Mouse (Mus musculus): ENCODE measurements around the gene Serpinb6a. TPM values are rescaled to one million over a fixed set of nuclear protein-coding genes. Genes with fewer than 3 reads are reported as not detected.
"Not testable (repeated sequence)": the region's sequence is repeated elsewhere in the genome, so short reads cannot be mapped to it uniquely, and the experiment has no call there.

Serpinb6a gene
- total RNA-seq, 4 experiments from 2014 or later: 44.1 to 52.0 (median 45.9) TPM

DNA sequence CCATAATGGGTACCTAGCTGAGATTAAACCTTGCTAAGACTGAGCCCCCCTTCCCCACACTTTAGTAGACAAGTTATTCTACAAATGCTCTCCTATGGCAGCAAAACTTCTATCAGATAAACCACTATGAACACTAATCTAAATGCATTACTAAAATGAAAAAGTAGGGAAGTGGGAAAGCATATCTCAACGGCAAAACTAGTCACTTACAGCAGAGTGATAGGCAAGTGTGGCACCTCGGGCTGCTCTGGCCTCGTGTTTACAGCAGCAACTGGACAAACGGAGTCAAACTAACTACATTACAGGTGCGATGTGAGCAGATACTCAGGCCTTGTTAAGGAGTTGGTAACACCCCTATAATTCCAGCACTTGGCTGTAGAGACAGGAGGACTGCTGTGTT lies 13.0 kb downstream of the Serpinb6a start:
- DNase-seq (ENCODE audit: low spot score in 2 of 2): no peak

DNA sequence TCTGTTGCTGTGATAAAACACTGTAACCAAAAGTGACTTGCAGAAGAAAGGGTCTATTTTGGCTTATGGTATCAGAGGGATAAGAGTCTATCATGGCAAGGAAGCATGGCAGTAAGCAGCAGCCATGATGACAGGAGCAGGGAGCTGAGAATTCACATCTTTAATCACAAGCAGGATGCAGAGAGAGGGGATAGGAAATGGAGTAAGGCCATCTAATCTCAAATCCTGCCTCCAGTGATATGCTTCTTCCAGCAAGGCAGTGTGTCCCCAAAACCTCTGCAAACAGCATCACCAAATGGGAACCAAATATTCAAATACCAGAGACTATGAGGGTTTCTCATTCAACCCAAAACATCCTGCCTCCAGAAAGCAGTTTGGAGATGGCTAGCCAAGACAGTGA lies 36.0 kb downstream of the Serpinb6a start:
- DNase-seq (ENCODE audit: low spot score in 2 of 2): no peak

DNA sequence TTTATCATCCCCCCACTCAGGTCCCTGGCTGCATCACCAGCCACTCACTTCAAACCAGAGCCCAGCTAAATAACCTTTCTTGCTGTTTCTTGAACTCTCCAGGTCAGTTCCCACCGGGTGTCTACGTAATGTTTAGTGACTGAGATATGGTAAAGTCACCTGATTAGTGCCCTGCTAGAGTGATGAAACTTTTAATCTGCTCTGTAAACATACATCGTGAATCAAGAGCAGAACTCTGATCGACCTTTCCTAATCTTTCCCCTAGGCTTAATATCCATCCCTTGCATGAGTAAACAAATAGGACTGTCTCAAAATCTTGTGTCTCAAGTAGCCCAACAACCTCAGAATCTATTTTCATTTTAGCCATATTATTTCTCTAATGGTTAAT lies 36.6 kb downstream of the Serpinb6a start:
- no peak for DNase-seq (ENCODE audit: low spot score in 2 of 2)

DNA sequence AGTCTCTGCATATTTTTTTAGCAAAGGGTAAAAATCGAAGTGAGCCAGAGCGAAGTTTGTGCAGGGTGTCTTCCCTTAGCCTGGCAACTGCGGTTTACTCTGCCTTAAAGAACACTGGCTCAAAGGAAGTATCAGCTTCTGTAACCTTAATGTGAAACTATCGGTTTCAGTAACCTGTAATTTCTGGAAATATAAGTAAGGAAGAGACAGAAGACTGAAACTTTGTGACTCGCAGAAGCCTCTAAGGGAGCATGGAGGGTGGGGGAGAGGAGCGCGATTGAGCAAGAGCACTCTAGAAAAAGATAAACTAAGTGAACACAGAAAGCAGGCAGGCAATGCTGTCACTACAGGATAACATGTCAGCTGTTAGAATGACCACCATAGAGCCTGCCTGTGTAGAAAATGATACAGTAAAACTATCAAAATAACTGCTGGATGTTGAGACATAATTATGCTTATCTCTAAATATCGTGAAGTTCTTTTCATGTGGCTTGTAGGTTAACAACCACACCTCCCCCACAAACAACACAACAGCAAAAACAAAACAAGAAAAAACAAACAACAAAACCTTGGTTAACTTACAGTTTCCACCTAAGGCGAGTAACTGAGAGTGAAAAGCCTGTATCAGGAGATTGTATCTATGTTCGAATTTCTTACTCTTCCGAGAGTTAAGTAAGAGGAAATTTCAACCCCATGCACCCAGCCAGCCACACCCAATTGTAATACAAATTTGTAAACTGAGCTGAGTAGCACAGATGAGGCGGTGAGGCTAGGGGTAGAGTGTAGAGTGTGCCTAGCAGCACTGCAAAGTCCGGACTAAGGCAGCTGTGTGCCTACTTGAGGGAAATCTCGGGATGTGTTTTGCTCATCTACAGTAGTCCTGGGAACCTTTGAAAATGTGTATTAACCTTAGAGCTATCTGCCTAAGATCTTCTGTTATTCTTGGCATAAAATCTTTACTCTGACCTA lies 37.3 kb downstream of the Serpinb6a start:
- DNase-seq (ENCODE audit: low spot score in 2 of 2): no peak

DNA sequence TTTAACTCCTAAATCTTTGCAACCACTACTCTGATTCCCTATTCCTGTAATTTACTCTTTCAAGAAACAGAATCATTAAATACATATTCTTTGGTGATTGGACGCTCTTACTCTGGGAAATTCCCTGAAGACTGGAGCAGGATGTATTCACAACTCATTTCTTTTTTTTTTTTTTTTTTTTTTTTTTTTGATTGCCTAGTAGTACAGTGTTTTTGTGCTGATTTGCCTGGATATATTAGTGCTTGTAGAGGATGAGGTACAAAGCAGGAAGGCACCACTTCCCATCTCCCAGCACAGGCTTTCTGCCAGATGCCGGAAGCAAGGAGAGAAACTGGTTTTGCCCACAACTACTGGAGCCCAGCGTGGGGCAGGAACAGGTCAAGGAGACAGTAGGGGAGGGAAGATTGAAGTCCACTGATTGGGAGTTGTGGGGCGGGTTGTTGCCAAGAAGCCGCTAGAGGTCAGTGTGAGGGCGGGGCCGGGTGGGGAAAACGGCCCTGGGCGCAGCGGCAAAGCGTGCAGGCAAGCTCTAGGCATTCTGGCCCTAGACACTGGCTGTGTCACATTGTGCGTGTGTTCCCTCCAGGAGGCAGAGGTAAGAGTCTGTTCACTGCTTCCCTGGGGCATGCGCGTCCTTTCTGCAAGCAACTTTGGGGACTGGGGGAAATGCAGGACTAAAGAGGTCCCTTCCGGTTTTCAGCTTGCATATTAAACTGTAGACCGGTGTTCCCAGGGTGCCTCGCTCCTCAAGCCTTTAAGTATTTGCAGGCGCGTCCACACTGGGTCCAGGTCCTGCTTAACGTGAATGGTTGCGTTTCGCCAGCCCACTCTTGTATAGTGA lies 38.2 kb downstream of the Serpinb6a start, which contains the start of gene Nqo2:
Nqo2 (plus strand) TSS at position 482 of the 841 bp plus-strand sequence.
- DNase-seq (ENCODE audit: low spot score in 2 of 2): peak; percentile 40 to 43

DNA sequence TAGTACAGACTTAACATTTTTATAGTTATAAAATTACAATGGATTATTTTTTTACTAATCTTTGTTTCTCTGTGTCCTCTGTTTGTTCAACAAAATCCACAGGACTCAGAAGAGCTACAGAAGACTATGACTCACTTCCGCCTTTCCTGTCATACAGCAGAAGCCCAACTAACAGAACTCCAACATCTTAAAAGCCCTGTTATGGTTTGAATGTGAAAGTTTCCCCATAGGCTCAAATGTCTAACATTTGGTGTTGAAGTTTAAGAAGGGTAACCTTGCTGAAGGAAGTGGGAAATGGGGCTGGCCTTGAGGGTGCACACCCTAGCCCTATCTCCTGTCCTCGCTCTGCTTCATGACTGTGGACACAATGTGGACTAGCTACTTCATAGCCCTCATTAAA lies 42.8 kb downstream of the Serpinb6a start:
- no peak for DNase-seq (ENCODE audit: low spot score in 2 of 2)

DNA sequence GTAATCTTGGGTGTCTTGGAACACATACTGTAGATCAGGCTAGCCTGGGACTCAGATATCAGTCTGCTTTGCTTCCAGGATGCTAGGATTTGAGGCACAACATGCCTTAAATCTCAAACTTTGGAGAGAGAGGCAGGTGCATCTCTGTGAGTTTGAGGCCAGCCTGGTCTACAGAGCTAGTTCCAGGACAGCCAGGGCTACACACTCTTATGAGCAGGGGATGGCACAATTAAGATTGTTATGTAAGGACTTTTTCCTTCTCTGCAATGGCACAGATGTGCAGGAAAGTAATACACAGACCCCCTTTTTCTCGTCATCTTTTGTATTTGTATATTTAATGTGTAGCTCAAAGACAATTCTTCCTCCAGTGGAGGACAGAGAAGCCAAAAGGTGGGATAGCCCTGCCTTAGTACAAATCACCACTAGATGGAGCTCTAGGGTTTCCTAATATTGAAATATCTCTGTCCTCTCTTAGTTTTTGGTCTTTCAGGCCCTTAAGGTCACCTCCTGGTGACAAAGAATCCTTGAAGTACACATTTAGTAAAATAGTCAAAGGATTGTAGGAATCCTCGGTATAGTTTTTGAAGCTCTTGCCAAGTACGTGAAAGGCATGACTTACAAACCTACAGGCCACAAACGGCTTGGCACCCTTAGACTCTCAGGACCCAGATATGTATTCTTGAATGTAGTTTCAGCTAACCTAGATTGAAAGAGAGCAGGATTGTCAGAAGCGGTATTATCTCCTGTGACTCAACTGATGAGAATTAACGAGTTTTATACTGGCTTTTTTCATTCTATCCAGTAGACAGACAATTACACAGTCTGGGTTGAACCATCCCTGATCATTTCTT lies 45.8 kb downstream of the Serpinb6a start:
- DNase-seq (ENCODE audit: low spot score in 2 of 2): no peak

DNA sequence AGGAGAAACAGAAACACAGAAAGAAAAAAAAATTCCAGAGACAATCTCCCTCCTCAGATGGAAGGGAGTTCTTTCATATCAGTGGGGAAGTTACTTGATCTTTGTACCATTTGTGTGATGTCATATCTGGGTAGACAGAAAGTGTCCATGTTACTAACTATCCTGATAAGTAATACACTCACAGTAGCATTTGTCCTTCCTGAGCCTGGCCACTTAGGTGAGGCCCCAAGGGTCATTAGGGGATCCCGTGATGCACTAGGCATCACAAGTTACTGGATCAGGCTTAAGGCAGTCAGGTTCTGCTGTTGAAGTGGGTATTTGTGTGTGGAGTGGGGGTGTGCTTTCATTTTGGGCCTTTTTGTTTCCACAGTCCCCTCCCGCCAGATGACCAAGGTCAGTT lies 49.6 kb downstream of the Serpinb6a start:
- DNase-seq (ENCODE audit: low spot score in 2 of 2): no peak

DNA sequence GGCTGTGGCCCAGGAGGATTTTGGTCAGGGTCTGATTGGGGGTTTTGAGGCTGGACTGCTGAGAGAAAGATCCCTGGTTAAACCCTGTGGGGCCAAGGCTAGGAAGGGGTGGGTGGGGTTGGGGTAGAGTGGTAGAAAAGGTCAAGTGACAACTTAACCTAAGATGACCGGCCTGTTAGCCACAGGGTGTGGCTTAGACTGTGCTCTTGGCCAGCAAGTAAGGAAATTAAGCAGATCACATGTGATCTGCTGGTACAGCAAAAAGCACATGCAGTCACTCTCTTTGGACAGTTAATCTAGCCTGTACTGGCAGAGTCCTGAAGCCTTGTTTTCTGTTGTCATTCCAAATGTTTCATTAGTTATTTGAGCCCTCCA lies 50.5 kb downstream of the Serpinb6a start:
- DNase-seq (ENCODE audit: low spot score in 2 of 2): no peak

DNA sequence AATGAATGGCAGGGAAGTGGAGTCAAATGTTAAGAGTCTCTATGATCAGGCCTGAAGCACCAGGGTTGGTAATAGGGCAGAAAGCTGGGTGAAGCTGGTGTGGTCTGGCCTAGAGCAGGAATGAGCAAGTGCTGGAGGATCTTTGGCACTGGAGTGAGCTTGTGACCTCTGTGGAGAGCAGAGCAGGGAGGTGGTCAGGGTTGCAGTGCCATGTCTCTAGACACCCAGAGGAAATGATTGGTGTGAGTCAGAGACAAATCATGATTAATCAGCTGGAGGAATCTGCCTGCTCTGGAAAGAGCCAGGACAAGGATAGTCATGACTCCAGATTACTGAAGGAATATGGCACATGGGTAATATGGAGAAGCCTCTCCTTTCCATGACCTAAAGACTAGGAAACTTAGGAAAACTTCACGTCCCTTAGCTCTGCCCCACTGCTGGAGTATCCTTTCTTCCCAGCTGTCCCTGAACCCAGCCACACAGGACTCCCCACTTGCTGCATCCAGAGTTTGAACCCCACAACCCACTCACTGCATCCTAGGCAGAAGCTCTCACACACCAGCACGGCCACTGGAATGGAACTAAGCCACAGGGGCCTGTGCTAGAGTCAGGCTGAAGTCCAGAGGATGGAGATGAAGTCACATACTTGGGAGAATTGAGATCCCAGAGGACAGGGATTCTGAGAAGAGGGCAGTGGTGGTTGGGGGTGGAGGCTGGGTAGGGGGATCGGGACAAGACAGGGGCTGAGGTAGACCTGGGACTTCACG lies 51.1 kb downstream of the Serpinb6a start:
- DNase-seq (ENCODE audit: low spot score in 2 of 2): no peak

DNA sequence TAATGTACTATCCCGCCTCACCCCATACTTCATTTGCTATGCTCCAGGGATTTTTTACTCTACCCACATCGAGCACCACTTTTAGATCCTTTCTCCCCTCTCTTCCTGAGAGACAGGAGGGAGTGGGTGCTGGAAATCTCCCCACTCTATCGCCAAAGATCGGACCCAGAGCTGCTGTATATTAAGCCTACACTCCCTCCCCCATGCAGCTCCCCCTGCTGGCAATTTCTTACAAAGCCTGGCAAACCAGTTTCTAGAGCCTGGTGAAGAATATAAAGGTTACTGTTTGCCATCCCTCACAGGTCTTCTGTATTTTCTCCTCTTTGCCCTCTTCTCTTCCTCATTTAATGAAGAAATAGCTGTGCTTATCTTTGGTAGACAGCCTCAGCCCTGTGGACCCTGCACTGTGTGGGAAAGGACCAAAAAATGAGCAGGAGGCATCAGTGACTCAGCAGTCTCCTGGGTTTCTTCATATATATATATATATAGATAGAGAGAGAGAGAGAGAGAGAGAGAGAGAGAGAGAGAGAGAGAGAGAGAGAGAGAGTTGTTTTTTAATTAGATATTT lies 60.3 kb downstream of the Serpinb6a start:
- no peak for DNase-seq (ENCODE audit: low spot score in 2 of 2)

DNA sequence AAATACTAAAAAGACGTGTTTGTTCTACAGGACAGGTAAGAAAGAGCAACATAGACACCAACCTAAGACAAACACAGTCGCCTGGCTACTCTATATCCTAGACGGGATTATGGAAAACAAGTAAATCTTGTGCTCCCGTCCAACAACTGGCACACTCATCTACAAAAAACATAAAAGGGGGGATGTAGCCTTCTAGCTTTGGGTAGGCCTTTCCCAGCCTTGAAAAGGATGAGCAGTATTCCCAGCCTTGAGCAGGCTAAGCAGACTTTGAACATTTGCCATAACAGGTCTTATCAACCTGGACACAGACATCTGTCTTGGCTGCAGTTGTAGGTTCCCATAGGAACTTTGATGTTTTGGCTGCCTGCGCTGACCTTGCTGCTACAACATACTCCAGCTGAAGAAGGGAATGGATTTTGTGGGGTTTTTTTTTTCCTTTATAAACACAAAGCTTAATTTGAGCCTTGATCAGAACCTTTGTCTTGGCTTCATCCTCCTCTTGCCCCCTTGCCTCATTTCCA lies 61.2 kb downstream of the Serpinb6a start:
- DNase-seq (ENCODE audit: low spot score in 2 of 2): no peak

DNA sequence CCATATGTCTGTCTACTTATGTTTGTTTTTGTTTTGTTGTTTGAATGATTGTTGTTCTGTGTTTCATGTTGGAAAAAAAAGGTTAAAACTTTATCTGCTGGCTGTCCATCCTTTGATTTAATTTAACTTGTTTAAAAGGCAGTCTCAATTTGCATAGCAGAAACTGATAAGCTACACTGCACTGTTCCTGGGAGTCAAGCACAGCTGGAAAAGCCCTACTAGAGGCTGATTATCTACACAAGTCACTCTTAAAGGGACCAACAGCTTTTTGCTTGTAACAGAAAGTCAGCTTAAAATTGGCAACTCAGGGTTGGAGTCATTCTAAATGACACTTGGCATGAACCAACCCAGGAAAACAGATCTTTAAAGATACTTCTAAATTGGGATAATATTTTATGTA lies 65.0 kb downstream of the Serpinb6a start:
- DNase-seq (ENCODE audit: low spot score in 2 of 2): not testable (repeated sequence)

DNA sequence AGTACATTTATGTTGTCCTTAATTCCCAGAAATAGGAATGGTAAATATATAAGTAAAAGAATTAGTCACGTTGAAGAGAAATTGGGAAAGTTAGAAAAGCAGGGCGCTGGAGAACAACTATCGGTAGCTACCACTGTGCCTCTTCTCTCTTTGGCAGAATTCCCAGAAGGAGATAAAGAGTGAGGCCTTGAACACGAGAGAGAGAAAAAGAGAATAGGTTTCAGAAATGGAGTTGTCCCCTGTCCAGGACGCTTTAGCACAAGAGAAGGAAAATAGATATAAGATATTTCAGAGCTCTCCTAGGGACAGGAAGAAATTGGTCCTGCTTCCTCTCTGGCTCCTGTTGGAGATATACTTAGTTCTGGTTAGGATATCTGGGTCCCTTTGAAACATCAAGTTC lies 65.4 kb downstream of the Serpinb6a start:
- DNase-seq (ENCODE audit: low spot score in 2 of 2): no peak

DNA sequence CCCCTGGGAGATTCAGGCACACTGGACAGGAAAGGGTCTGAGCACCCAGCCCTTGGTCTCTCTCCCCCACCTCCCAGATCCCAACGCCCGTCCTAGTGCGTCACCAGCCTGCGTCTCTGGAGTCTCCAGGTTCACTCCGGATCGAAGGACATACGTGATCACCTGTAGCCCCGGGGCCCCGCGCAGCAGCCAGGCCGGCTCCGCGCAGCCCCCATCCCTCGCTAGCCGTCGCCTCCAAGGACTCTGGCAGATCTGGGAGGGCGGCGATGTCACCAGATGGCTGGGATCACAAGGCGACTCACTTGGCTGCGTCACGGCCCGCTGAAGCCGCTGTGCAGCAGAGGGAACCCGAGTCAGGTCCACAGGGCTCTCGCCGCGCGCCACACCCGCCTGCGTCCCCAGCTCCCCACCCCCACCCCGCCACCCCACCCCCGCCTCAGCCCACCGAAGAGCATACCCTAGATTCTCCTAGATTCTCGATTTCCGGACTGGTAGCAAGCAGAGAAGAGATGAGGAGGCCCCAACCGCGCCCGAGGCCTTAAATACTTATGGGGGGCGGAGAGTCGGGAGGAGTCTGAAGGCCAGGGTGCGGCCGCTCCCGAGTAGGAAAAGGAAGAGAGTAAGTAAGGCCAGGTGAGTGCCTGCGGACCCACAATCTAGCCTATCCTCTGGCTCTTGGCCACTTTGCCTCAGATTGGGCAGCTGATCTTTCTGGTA lies 67.0 kb downstream of the Serpinb6a start:
- DNase-seq (ENCODE audit: low spot score in 2 of 2): peak; percentile 39 to 52

DNA sequence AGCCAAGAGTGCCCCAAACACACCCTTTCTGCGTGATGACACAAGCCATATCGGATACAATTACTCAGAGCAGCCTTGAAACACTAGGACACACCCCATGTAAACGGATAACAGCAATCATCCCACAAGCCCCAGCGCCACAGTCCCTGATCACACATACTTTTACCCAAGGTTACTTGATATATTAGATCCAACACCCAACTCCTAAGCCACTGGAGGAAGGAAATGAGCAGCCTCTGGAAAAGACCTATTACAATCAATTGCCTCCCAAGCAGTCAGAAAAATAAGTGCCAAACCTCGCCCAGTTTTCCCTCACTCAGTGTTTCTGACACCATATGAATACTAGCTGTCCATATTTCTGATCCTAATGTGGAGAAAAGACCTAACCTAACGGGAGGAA lies 67.9 kb downstream of the Serpinb6a start:
- DNase-seq (ENCODE audit: low spot score in 2 of 2): no peak

DNA sequence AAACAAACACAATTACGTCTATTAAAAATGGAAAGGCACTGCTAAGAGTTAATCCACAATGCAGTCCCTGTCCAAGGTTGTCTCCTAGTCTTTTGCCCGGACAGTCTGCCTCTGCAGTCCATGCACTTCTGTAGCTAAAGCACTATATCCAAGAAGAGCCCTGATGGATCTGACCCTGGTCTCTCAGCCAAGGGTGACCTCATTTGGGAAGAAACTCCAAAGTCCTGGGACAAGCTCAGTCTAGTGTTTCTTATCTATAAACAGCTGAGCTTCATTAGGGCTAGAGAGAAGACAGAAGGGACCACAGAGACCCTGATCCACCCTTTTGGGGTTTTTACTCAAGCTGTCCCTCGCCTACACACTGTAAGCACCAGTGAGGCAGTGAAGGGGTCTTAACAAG lies 71.7 kb downstream of the Serpinb6a start:
- DNase-seq (ENCODE audit: low spot score in 2 of 2): no peak

DNA sequence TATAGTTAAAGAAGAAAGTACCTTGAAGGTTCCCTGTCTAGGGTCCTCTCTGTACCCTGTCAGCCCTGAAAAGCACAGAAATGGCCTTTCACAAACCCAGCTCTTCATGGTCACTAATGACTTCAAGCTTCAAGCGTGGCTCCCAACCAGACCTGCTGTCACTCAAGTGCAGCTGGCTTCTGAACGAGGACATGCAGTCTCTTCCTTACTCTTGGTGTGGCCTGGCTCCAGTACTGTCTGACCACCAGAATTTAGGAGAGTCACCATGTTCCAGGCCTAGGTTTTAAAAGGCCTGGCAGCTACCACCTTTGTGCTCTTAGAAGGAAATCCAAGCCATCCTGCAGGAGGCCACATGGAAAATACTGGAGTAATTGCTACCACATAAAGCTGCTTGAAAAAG lies 72.3 kb downstream of the Serpinb6a start:
- DNase-seq (ENCODE audit: low spot score in 2 of 2): no peak

DNA sequence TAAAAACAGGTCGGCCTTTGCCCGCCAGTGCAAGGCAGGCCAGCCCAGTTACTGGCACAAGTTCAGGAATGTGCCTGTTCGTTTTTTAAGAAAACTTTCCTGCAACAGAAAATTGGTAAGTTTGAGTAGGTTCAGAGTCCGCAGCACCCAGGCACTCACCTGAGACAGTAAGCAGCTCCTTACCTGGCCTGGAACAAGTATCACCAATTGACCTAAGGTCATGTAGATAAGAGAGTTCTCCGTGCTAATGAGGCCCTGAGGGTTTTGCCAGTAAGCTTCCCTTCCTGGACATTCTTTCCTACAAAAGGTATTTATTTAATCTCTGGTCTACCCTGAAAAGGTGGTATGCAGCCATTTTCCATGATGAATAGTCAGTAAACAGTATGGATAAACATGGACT lies 80.9 kb downstream of the Serpinb6a start:
- DNase-seq (ENCODE audit: low spot score in 2 of 2): no peak
